Mouse (Mus musculus) liver, adult 2 months (tissue): ENCODE data around the gene Rpl9-ps1.

Experiments used
- CTCF ChIP-seq: fragments of 200-500 bp; IDR thresholded peaks from 2 replicates; pipeline ENCODE4 v1.5.1; 2011; ENCODE audit warnings: low read depth, low read length, control low read depth
- POLR2A ChIP-seq: fragments of 200-500 bp; IDR thresholded peaks from 2 replicates; pipeline ENCODE4 v1.6.1; 2011; ENCODE audit warnings: low read length, control low read depth; ENCODE audit not compliant: insufficient read depth; ENCODE audit errors: extremely low read depth

DNA sequence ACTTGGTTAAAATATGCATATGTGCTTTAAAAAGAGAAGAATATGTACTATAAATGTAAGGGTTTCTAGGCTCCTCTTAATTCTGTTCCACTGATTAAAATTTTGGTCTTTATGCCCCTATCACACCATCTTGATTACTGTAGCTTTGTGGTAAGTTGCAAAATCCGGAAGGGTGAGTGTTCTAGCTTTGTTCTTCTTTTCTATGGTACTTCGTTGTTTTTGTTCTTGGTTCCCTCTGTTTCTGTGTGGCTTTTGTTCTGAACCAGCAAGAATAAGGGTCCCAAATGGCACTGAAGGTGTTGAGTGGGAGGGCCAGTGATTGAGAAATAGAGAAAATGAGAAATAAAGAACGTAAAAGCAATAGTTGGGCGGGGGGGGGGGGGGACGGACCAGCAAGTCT, 27.2 kb downstream of the Rpl9-ps1 start:
- TF ChIP-seq CTCF (no peak), POLR2A (no peak)
